Mouse (Mus musculus) adrenal gland, adult 2 months (tissue): ENCODE data around the gene Mon1a. TPM values are rescaled to one million over a fixed set of nuclear protein-coding genes. Genes with fewer than 3 reads are reported as not detected.

Experiments used
- DNase-seq: peaks from one replicate; pipeline ENCODE4 v3.0.0; 2021
- polyA plus RNA-seq: library from polyadenylated mRNA; depleted of rRNA; stranded (reverse); fragments of >200 nt; gene quantifications from 2 replicates; pipeline ENCODE4 v1.2.3, GENCODE M21; 2012; rRNA removed
- total RNA-seq, 2 experiments: library from RNA; stranded (reverse); gene quantifications; 2 replicates each; pipeline ENCODE4 v1.2.3; 2021

The Mon1a gene
- total and polyA plus RNA-seq, 3 experiments: 19.2 to 42.9 (median 20.5) TPM

GRCm38 (mm10) chr9:107949184-107949921 is 61.4 kb downstream of the Mon1a start:
- no peak for DNase-seq

DNA sequence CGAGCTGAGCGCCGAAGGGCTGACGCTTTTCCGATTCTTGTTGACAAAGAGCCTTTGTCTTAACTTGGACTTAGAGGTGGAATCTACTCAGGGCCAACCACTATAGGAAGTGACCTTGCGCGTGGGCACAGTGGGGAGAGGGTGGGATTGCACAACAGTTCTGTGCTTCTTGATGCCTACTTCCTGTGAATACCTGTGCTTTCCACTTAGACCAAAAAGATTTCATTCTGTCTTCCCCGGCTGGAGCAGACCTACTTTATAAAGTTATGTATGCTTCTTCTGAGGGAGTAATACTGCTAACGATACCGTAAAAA is 61.9 kb downstream of the Mon1a start, which contains the start of gene Traip:
TSS of gene Traip (plus strand) at position 215 of the 314 bp plus-strand sequence.
- DNase-seq: no peak

DNA sequence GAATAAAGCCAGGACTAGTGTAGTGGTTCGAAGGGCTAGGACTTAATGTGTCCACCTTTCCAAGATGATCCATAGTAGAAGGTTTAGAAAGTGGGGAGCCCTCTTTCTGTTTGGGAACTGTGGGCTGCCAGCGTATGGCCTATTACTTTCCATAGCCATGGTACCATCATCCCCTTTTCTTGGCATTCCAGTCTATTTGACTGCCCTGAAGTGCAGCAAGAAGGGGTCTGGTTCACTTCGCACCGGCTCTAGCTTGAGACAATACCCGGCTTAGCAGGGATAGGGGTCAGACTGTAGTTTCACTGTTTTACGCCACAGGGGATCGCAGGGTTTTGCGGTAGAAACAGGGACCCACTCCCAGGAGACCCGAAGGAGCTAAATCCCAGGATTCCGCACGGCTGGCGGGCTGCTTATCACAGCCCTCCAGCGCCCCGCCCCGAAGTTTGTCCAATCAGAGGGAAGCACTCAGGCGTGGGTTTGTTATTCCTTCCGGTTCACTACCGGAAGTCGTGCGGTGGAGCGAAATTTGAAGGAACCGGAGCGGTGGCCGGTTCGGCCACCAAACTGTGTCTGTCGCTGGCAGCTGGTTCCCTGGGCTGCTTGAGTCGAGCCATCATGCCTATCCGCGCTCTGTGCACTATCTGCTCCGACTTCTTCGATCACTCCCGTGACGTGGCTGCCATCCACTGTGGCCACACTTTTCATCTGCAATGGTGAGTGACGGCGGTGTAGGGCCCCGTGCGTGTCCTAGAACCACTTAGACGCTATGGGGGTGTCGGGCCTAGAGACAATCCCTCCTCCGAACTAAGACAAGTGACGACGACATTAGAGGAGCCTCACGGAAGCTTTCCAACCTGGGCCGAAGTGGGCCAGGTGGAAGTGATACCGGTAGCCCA is 62.8 kb downstream of the Mon1a start:
- DNase-seq: peak; percentile 94

Other genes starting within 250 kb of the Mon1a start
- 1 to 10 TPM in 1 of 2 experiments, under 1 TPM in 1; 0.48 to 2.7 TPM for gene Slc38a3, start 218.6 kb upstream of the Mon1a start, total RNA-seq
- 1.7 and 4.1 TPM in 2 replicates for gene Slc38a3, start 218.6 kb upstream of the Mon1a start, polyA plus RNA-seq
- under 1 TPM in 1 of 2 experiments, not detected in 1; 0.37 TPM for gene Gnat1, start 208.4 kb upstream of the Mon1a start, total RNA-seq
- gene Gnat1, start 208.4 kb upstream of the Mon1a start, polyA plus RNA-seq: 0.10 and 0.16 TPM in 2 replicates
- 10 to 100 TPM; 27.2 to 34.8 TPM for gene Sema3f, start 177.7 kb upstream of the Mon1a start, total RNA-seq
- 95.1 and 106 TPM in 2 replicates for gene Sema3f, start 177.7 kb upstream of the Mon1a start, polyA plus RNA-seq
- 100 to 1,000 TPM in 1 of 2 experiments, 10 to 100 TPM in 1; 67.1 to 124 TPM for gene Rbm5, start 117.2 kb upstream of the Mon1a start, total RNA-seq
- 61.7 and 67.8 TPM in 2 replicates for gene Rbm5, start 117.2 kb upstream of the Mon1a start, polyA plus RNA-seq
- 10 to 100 TPM; 40.3 to 47.8 TPM for gene Rbm6, start 14.9 kb upstream of the Mon1a start, total RNA-seq
- 11.8 and 15.3 TPM in 2 replicates for gene Rbm6, start 14.9 kb upstream of the Mon1a start, polyA plus RNA-seq
- gene Mst1r, start 18.7 kb downstream of the Mon1a start, total RNA-seq: 1 to 10 TPM; 7.4 to 8.1 TPM
- gene Mst1r, start 18.7 kb downstream of the Mon1a start, polyA plus RNA-seq: 34.0 and 41.0 TPM in 2 replicates
- not detected for gene Actl11, start 40.3 kb downstream of the Mon1a start, total RNA-seq
- gene Actl11, start 40.3 kb downstream of the Mon1a start, polyA plus RNA-seq: not detected in 2 replicates
- 1 to 10 TPM; 2.9 to 5.2 TPM for gene Camkv, start 47.5 kb downstream of the Mon1a start, total RNA-seq
- 7.8 and 9.5 TPM in 2 replicates for gene Camkv, start 47.5 kb downstream of the Mon1a start, polyA plus RNA-seq
- 1 to 10 TPM; 2.1 to 2.5 TPM for gene Traip, start 62.0 kb downstream of the Mon1a start, total RNA-seq
- gene Traip, start 62.0 kb downstream of the Mon1a start, polyA plus RNA-seq: 0.61 and 0.72 TPM in 2 replicates
- 10 to 100 TPM; 10.6 to 22.1 TPM for gene Uba7, start 87.4 kb downstream of the Mon1a start, total RNA-seq
- 35.4 and 39.9 TPM in 2 replicates for gene Uba7, start 87.4 kb downstream of the Mon1a start, polyA plus RNA-seq
- under 1 TPM in 1 of 2 experiments, not detected in 1; 0.38 TPM for gene Gm20661, start 94.9 kb downstream of the Mon1a start, total RNA-seq
- 0.12 and 0.20 TPM in 2 replicates for gene Gm20661, start 94.9 kb downstream of the Mon1a start, polyA plus RNA-seq
- 1 to 10 TPM; 2.4 to 7.8 TPM for gene Inka1, start 97.7 kb downstream of the Mon1a start, total RNA-seq
- gene Inka1, start 97.7 kb downstream of the Mon1a start, polyA plus RNA-seq: 11.6 and 19.0 TPM in 2 replicates
- gene Cdhr4, start 104.3 kb downstream of the Mon1a start, total RNA-seq: under 1 TPM; 0.63 to 0.66 TPM
- gene Cdhr4, start 104.3 kb downstream of the Mon1a start, polyA plus RNA-seq: 1.5 and 2.8 TPM in 2 replicates
- gene Gm20662, start 108.2 kb downstream of the Mon1a start, total RNA-seq: under 1 TPM in 1 of 2 experiments, not detected in 1; 0.20 TPM
- 0.62 and 1.3 TPM in 2 replicates for gene Gm20662, start 108.2 kb downstream of the Mon1a start, polyA plus RNA-seq
- 100 to 1,000 TPM; 115 to 139 TPM for gene Ip6k1, start 114.3 kb downstream of the Mon1a start, total RNA-seq
- 217 and 231 TPM in 2 replicates for gene Ip6k1, start 114.3 kb downstream of the Mon1a start, polyA plus RNA-seq
- 10 to 100 TPM; 17.8 to 32.4 TPM for gene Gmppb, start 161.1 kb downstream of the Mon1a start, total RNA-seq
- gene Gmppb, start 161.1 kb downstream of the Mon1a start, polyA plus RNA-seq: 8.6 and 10.7 TPM in 2 replicates
- gene Amigo3, start 165.0 kb downstream of the Mon1a start, total RNA-seq: 1 to 10 TPM; 4.4 to 4.5 TPM
- gene Amigo3, start 165.0 kb downstream of the Mon1a start, polyA plus RNA-seq: 6.6 and 9.4 TPM in 2 replicates
- gene Mst1, start 192.3 kb downstream of the Mon1a start, total RNA-seq: under 1 TPM; 0.17 to 0.86 TPM
- gene Mst1, start 192.3 kb downstream of the Mon1a start, polyA plus RNA-seq: 0.23 and 0.44 TPM in 2 replicates
- gene Rnf123, start 195.2 kb downstream of the Mon1a start, total RNA-seq: 10 to 100 TPM; 65.5 to 66.0 TPM
- 88.9 and 93.6 TPM in 2 replicates for gene Rnf123, start 195.2 kb downstream of the Mon1a start, polyA plus RNA-seq
- gene Apeh, start 206.5 kb downstream of the Mon1a start, total RNA-seq: 10 to 100 TPM; 90.2 to 91.6 TPM
- gene Apeh, start 206.5 kb downstream of the Mon1a start, polyA plus RNA-seq: 96.2 and 121 TPM in 2 replicates